Mouse (Mus musculus) neural tube, embryonic 12.5 days (tissue): ENCODE data around the gene Copa. TPM values are rescaled to one million over a fixed set of nuclear protein-coding genes. Genes with fewer than 3 reads are reported as not detected.

Experiments used
- ATAC-seq: fragments of 200-750 bp; cut with Nextera tagmentation; 2 replicates; pipeline ENCODE4 v1.8.0; 2017; ENCODE audit warnings: low read depth, mild to moderate bottlenecking, moderate TSS enrichment, moderate library complexity; ENCODE audit not compliant: low FRiP score
- H3K27ac ChIP-seq: fragments of 300-500 bp; sonication (generic); 2 replicates; pipeline ENCODE4 v1.5.1; 2016
- H3K27me3 ChIP-seq: fragments of 300-500 bp; sonication (generic); replicated peaks from 2 replicates; pipeline ENCODE4 v1.6.1; 2016; ENCODE audit warnings: mild to moderate bottlenecking
- H3K36me3 ChIP-seq: fragments of 300-500 bp; sonication (generic); 2 replicates; pipeline ENCODE4 v1.6.1; 2016; ENCODE audit warnings: mild to moderate bottlenecking
- H3K4me1 ChIP-seq: fragments of 300-500 bp; sonication (generic); 2 replicates; pipeline ENCODE4 v1.6.1; 2016
- H3K4me2 ChIP-seq: fragments of 300-500 bp; sonication (generic); replicated peaks from 2 replicates; pipeline ENCODE4 v1.6.1; 2016; ENCODE audit warnings: mild to moderate bottlenecking
- H3K4me3 ChIP-seq: fragments of 300-500 bp; sonication (generic); 2 replicates; pipeline ENCODE4 v1.5.1; 2016
- H3K9ac ChIP-seq: fragments of 300-500 bp; sonication (generic); 2 replicates; pipeline ENCODE4 v1.6.1; 2016; ENCODE audit warnings: mild to moderate bottlenecking
- H3K9me3 ChIP-seq: fragments of 300-500 bp; sonication (generic); 2 replicates; pipeline ENCODE4 v1.6.1; 2016; ENCODE audit warnings: mild to moderate bottlenecking
- WGBS: fragments of 180-500 bp; shearing (Covaris S2); methylation state at CpG from one replicate; pipeline ENCODE4 v1.1.7; 2016; 5-methylcytosine and 5-hydroxymethylcytosine counted together
- polyA plus RNA-seq: library from polyadenylated mRNA; unstranded; fragments of >200 nt; fragmentation: Nextera tagmentation; extraction: Ambion mirVana; gene quantifications from 2 replicates; pipeline ENCODE4 v1.2.1, GENCODE M21; 2016

Copa gene
- polyA plus RNA-seq, 1 experiment from 2014 or later = 227 TPM

DNA sequence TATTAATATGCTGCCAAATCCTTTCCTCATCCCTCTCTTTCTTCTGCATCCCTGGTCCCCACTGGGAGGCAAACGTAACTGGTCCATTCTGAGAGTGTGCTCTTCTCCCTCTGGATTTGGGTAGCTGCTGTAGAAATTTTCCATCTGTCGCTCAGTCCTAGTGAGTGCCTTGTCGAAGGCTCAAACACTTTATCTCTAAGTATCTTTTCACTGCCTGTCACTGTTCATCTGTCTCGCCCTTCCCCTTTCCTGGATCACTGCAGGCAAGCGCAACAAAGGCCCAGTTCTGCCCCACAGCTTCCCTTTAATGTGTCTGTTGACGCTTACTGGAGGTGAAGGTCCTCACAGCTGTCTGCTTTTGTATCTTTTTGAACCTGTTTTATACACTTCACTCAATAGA is 12.9 kb downstream of the Copa start:
- Histone ChIP-seq H3K4me2 (no peak overlapping the region), H3K36me3 (peaks cover 73% of the 10 kb centered on the region), H3K4me3 (no peak overlapping the region), H3K4me1 (no peaks in the 10 kb centered on the region), H3K9ac (no peak overlapping the region), H3K9me3 (no peaks in the 10 kb centered on the region), H3K27ac (no peak overlapping the region), H3K27me3 (no peaks in the 10 kb centered on the region)
- WGBS = 62% methylated on average over 6 of the region's 6 CpGs
- ATAC-seq = 0 out of 2 replicates have a peak, but pooled peaks have one; percentile 21

DNA sequence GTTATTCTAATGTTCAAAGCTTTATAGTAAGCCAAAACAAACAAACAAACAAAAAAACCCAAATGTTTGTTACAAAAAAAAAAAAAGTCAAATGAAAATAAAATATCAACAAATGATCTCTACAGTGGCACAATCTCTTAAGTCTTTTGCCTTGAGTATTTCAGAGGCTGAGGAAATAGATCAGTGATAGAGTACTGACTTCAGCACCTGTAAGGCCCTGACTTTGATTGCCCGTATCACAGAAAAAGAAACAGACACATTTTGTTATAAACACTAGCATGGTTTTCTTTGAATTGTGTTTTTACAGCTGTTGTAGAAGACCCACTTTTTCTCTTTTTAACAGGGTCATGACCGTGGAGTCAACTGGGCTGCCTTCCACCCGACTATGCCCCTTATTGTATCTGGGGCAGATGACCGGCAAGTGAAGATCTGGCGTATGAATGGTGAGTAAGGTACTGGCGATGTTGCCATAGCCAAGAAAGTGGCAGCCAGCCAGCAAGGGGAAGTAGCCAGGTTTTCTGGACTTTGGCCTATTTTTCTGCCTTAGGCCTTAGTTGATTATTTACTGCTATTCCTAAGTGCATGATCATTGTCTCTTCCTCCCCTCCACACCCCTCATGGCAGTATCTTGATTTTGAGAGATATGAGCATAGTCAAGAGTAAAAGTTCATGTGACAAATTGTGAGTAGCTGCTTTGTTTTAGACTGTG is 17.1 kb downstream of the Copa start:
- no peak for ATAC-seq
- Histone ChIP-seq H3K27ac (no peak overlapping the region), H3K36me3 (peaks cover 73% of the 10 kb centered on the region), H3K4me3 (no peak overlapping the region), H3K9ac (no peak overlapping the region), H3K27me3 (no peaks in the 10 kb centered on the region), H3K9me3 (no peaks in the 10 kb centered on the region), H3K4me1 (no peaks in the 10 kb centered on the region), H3K4me2 (no peak overlapping the region)
- WGBS = 88% methylated on average over 6 of the region's 6 CpGs

DNA sequence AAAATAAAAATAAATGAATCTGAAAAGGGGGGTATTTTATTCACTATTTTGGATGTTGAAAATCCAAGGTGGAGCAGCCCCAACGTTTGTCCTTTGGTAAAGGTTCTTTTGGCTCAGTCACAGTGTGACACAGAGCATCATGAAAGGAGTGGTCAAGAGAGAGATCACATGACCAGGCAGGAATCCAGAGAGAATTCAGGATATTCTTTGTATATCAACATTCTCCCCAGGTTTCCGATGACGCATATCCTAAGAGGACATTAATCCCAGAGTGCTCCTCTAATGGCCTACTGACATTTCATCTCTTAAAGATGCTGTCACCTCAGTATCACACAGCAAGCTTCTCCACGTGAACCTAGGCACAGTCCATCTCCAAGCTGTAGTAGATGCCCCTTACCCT is 21.3 kb downstream of the Copa start:
- H3K9ac ChIP-seq = no peak overlapping the region
- no peak overlapping the region for H3K4me2 ChIP-seq
- no peaks in the 10 kb centered on the region for H3K9me3 ChIP-seq
- ATAC-seq = no peak
- H3K27ac ChIP-seq = no peak overlapping the region
- no peaks in the 10 kb centered on the region for H3K27me3 ChIP-seq
- no peak overlapping the region for H3K4me3 ChIP-seq
- WGBS = 90% methylated on average over 4 of the region's 4 CpGs
- 0 out of 2 replicates have a peak, but pooled peaks cover 4% of the 10 kb centered on the region for H3K4me1 ChIP-seq
- H3K36me3 ChIP-seq = peaks cover 81% of the 10 kb centered on the region

DNA sequence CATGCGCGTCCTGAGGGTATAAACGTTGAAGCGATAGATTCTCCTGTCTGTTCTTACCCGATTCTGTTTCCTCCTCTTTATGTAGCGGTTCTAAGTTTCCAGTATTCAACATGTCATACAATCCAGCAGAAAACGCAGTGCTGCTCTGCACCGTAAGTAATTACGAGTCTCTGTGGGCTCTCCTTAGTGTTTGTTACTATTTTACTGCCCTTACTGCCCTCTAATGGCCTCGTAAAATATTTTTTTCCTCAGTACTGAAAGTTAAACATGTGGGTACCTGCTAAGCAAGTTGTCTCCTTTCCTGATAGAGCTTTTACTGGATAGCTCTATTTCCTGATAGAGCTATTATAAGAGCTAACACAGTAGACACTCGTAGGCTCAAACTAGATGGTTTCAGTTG is 22.8 kb downstream of the Copa start:
- H3K4me2 ChIP-seq = no peak overlapping the region
- 0 out of 2 replicates have a peak, but pooled peaks cover 4% of the 10 kb centered on the region for H3K4me1 ChIP-seq
- H3K9ac ChIP-seq = no peak overlapping the region
- no peaks in the 10 kb centered on the region for H3K27me3 ChIP-seq
- no peaks in the 10 kb centered on the region for H3K9me3 ChIP-seq
- H3K36me3 ChIP-seq = peaks cover 87% of the 10 kb centered on the region
- H3K4me3 ChIP-seq = no peak overlapping the region
- no peak for ATAC-seq
- WGBS = 74% methylated on average over 11 of the region's 11 CpGs
- H3K27ac ChIP-seq = no peak overlapping the region

DNA sequence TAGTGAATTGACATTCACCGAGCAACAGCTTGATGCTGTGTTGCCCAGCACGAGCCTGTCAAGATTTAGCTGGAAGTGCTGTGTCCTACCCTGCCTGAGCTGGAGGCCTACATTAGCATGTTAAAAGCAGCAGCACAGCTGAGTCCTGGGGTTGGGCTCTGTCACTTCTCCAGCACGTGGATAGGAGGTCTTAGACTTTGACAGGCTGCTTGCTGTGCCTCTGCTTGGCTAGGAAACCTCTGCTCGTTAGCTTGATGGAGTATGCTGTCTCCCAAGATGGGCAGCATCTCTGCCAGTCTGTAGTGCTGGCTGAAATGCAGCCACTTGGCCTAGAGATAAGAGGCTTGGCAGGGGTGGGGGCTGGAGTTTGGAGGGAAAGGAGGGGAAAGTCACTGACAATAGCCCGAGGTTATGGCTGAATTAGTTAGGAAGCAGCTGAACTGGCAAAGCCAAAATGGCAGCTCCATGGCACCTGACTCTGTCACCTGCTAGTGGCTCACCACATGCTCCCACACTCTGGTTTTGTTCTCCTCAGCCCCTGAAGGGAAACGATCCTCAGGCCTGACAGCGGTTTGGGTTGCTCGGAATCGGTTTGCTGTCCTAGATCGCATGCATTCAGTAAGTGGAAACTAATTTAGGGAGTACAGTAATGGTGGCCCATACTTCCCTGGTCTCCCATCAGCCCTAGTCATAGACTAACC is 25.6 kb downstream of the Copa start:
- Histone ChIP-seq H3K9ac (no peak overlapping the region), H3K36me3 (peaks cover 91% of the 10 kb centered on the region), H3K4me2 (no peak overlapping the region), H3K4me3 (no peak overlapping the region), H3K27me3 (no peaks in the 10 kb centered on the region), H3K4me1 (0 out of 2 replicates have a peak, but pooled peaks cover 4% of the 10 kb centered on the region), H3K9me3 (no peaks in the 10 kb centered on the region), H3K27ac (no peak overlapping the region)
- ATAC-seq = peak; percentile 50; the same call in 1 of the 2 replicates
- 72% methylated on average over 10 of the region's 10 CpGs for WGBS

DNA sequence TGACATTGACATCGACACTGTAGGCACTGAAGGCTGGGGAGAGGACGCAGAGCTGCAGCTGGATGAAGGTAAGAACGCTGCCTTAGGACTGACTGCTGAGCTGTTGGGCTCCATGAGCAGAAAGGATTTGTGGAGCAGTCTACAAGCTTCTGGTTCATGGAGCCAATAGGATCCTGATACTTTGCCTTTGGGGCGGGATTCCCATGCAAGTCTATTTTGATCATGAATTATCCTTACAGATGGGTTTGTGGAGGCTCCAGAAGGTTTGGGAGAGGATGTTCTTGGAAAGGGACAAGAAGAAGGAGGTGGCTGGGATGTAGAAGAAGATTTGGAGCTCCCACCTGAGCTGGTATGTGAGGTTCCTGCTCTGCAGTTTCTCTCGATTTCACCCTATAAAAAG is 34.6 kb downstream of the Copa start:
- Histone ChIP-seq H3K9me3 (no peaks in the 10 kb centered on the region), H3K9ac (no peak overlapping the region), H3K4me3 (no peak overlapping the region), H3K4me1 (no peaks in the 10 kb centered on the region), H3K4me2 (no peak overlapping the region), H3K27ac (no peak overlapping the region), H3K36me3 (peaks cover 98% of the 10 kb centered on the region), H3K27me3 (no peaks in the 10 kb centered on the region)
- 93% methylated on average over 5 of the region's 5 CpGs for WGBS
- ATAC-seq = no peak

DNA sequence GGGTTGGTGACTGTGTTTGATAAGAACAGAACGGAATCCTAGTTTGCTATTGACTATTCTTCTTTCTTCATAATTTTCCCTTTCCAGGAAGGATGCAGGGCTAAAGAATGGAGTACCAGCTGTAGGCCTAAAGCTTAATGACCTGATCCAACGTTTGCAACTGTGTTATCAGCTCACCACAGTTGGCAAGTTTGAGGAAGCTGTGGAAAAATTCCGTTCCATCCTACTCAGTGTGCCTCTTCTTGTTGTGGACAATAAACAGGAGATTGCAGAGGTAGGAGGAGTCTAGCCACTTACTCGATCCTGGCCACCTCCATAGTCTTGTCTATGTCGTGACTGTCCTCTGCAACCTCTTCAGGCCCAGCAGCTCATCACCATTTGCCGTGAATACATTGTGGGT is 36.8 kb downstream of the Copa start:
- Histone ChIP-seq H3K9me3 (no peaks in the 10 kb centered on the region), H3K4me3 (no peak overlapping the region), H3K27me3 (no peaks in the 10 kb centered on the region), H3K27ac (no peak overlapping the region), H3K4me2 (no peak overlapping the region), H3K36me3 (peaks cover 92% of the 10 kb centered on the region), H3K4me1 (no peaks in the 10 kb centered on the region), H3K9ac (no peak overlapping the region)
- ATAC-seq = no peak
- 85% methylated on average over 6 of the region's 6 CpGs for WGBS

DNA sequence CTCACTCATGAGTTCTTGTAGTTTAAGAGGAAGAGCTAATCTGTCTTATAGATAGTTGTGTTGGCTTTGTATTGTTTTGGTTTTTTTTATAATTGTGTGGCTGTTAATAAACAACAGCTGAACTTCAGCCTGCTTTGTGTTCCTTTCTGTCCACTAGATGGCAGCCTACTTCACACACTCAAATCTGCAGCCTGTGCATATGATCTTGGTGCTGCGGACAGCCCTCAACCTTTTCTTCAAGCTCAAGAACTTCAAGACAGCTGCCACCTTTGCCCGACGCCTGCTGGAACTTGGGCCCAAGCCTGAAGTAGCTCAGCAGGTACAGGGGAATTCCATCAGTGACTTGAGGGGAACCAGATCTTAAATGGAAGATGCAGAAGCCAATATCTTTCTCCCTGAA is 37.4 kb downstream of the Copa start:
- Histone ChIP-seq H3K4me1 (no peaks in the 10 kb centered on the region), H3K4me2 (no peak overlapping the region), H3K36me3 (peaks cover 86% of the 10 kb centered on the region), H3K4me3 (no peak overlapping the region), H3K27ac (no peak overlapping the region), H3K9me3 (no peaks in the 10 kb centered on the region), H3K27me3 (no peaks in the 10 kb centered on the region), H3K9ac (no peak overlapping the region)
- 55% methylated on average over 3 of the region's 3 CpGs for WGBS
- no peak for ATAC-seq

DNA sequence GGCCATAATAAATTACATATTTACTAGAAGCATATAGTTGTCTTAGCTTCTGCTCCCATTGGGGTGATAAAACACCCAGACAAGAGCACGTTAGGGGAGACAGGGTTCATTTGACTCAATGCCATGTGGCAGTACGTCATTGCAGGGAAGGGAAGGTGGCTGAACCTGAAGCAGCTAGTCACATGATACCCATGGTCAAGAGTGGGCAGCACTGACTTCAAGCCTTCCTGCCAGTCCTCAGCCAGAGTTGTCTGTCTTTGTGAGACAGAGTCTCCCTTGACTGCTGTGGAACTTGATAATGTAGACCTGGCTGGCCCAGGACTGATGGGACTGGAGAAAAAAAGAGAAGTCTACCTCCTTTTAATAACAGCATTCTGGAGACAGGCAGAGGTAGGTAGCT is 40.3 kb downstream of the Copa start:
- H3K4me1 ChIP-seq = peaks cover 11% of the 10 kb centered on the region
- no peaks in the 10 kb centered on the region for H3K9me3 ChIP-seq
- WGBS = 73% methylated on average over 2 of the region's 2 CpGs
- no peak overlapping the region for H3K4me2 ChIP-seq
- no peaks in the 10 kb centered on the region for H3K27me3 ChIP-seq
- peaks cover 57% of the 10 kb centered on the region for H3K36me3 ChIP-seq
- no peak overlapping the region for H3K27ac ChIP-seq
- no peak overlapping the region for H3K9ac ChIP-seq
- ATAC-seq = no peak
- H3K4me3 ChIP-seq = no peak overlapping the region

DNA sequence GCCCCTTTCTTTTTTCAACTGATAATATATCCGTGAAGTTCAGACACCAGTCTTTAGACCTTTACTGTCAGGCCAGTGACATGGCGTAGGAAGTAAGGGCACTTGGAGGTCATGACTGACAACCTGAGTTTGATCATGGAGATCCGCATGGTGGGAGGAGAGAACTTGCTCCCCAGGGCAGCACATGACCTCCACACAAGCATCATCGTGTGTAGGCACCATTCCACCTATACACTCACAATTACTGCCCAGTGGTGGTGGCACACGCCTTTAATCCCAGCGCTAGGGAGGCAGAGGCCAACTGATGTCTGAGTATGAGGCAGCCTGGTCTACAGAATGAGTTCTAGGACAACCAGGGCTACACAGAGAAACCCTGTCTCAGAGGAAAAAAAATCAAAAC is 42.2 kb downstream of the Copa start:
- Histone ChIP-seq H3K27ac (no peak overlapping the region), H3K9me3 (no peaks in the 10 kb centered on the region), H3K4me1 (peaks cover 15% of the 10 kb centered on the region), H3K36me3 (peaks cover 50% of the 10 kb centered on the region), H3K27me3 (no peaks in the 10 kb centered on the region), H3K4me3 (no peak overlapping the region), H3K9ac (no peak overlapping the region), H3K4me2 (no peak overlapping the region)
- WGBS = 77% methylated on average over 6 of the region's 6 CpGs
- ATAC-seq = no peak

DNA sequence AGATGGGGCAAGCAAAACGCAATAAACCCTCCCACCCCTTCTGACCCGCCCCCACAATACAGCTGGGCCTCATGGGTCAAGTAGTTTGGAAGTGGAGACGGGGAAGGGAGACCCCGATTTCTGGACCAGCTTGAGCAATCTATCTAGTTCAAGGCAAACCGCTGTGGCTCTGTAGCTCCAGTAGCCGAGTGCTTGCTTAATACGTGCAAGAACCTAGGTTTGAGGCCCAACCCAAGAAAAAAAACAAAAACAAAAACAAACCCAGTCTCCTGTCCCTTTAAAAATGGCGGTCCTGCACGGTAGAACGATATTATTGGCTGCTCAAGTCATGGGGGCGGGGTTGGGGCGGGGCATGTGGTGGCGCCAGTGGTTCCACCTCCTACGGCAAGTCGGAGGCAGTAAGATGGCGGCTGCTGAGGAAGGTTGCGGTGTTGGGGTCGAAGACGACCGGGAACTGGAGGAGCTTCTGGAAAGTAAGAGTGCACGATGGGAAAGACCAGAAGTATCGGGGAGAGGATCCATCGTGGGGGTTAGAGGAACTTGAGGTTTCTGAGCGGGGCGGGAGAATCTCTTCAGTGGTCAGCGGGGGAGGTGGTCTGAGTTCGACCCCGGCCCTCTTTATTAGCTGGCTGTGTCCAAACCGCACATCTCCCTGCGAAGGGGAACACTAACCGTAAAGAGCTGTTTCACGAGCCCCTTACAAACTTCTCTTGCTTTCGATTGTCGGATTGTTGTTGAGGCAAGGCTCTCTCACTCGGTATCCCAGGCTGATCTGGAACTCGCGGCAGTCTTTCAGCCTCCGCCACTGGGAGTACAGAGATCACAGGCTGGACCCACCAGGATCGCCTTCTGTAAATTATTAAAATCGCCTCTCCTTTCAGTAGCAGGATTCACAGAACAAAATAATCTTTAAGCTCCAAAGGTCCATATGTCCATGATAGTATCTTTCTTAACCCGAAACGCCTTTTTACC is 44.3 kb downstream of the Copa start, which contains the start of gene Pex19:
TSS of gene Pex19 (plus strand) at position 380 of the 972 bp plus-strand sequence.
- no peaks in the 10 kb centered on the region for H3K9me3 ChIP-seq
- H3K27me3 ChIP-seq = no peaks in the 10 kb centered on the region
- 1% methylated on average over 42 of the region's 42 CpGs for WGBS
- H3K4me2 ChIP-seq = peak within 1 kb of the TSS; percentile 80
- H3K4me3 ChIP-seq = peak within 1 kb of the TSS; percentile 66
- peak; percentile 96 for ATAC-seq
- H3K27ac ChIP-seq = no peak within 1 kb of the TSS
- peaks cover 15% of the 10 kb centered on the region for H3K4me1 ChIP-seq
- H3K36me3 ChIP-seq = peaks cover 48% of the 10 kb centered on the region
- H3K9ac ChIP-seq = peak within 1 kb of the TSS; percentile 70

DNA sequence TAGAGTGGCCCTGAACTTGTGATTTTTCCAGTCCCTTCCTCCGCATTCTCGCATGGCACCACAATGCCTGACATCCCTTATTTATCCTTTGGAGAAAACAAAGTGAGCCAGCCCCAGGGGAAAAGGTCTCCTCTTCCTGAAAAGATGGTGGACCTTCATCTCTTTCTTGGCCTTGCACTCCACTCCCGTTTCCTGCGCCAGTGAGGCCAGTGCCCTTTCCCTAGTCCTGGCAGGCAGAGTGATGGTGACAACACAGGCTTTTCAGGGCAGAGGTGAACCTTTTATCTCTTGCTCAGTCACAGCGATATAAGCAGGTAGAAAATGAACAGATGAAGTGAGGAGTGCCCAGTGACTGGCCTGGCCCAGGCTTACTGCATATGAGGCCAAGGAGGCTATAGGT is 45.2 kb downstream of the Copa start:
- Histone ChIP-seq H3K27me3 (no peaks in the 10 kb centered on the region), H3K4me2 (peak overlapping the region; percentile 80), H3K4me3 (peak overlapping the region; percentile 66), H3K36me3 (peaks cover 48% of the 10 kb centered on the region), H3K27ac (no peak overlapping the region), H3K9ac (peak overlapping the region; percentile 70), H3K4me1 (peaks cover 15% of the 10 kb centered on the region), H3K9me3 (no peaks in the 10 kb centered on the region)
- no peak for ATAC-seq
- WGBS = 50% methylated on average over 5 of the region's 5 CpGs
